Mouse (Mus musculus) stomach, embryonic 15.5 days (tissue): ENCODE measurements around the gene Zfp185. TPM values are rescaled to one million over a fixed set of nuclear protein-coding genes. Genes with fewer than 3 reads are reported as not detected.

ENCODE experiments used
- ATAC-seq: fragments of 200-750 bp; cut with Nextera tagmentation; 2 replicates; pipeline ENCODE4 v1.8.0; 2017; ENCODE audit warnings: low read depth, moderate number of reproducible peaks, moderate TSS enrichment; ENCODE audit not compliant: insufficient read depth, low FRiP score
- H3K27ac ChIP-seq: fragments of 300-500 bp; sonication (generic); 2 replicates; pipeline ENCODE4 v1.5.1; 2015; ENCODE audit warnings: mild to moderate bottlenecking, inconsistent platforms
- H3K27me3 ChIP-seq: fragments of 300-500 bp; sonication (generic); replicated peaks from 2 replicates; pipeline ENCODE4 v1.6.1; 2015; ENCODE audit warnings: inconsistent platforms
- H3K36me3 ChIP-seq: fragments of 300-500 bp; sonication (generic); 2 replicates; pipeline ENCODE4 v1.6.1; 2015; ENCODE audit warnings: inconsistent platforms
- H3K4me1 ChIP-seq: fragments of 300-500 bp; sonication (generic); 2 replicates; pipeline ENCODE4 v1.6.1; 2015; ENCODE audit warnings: inconsistent platforms
- H3K4me2 ChIP-seq: fragments of 300-500 bp; sonication (generic); 2 replicates; pipeline ENCODE4 v1.6.1; 2015; ENCODE audit warnings: mild to moderate bottlenecking, inconsistent platforms
- H3K4me3 ChIP-seq: fragments of 300-500 bp; sonication (generic); replicated peaks from 2 replicates; pipeline ENCODE4 v1.5.1; 2015; ENCODE audit warnings: inconsistent platforms
- H3K9ac ChIP-seq: fragments of 300-500 bp; sonication (generic); 2 replicates; pipeline ENCODE4 v1.6.1; 2015; ENCODE audit warnings: inconsistent platforms
- H3K9me3 ChIP-seq: fragments of 300-500 bp; sonication (generic); 2 replicates; pipeline ENCODE4 v1.6.1; 2016; ENCODE audit warnings: inconsistent platforms
- WGBS: fragments of 180-500 bp; shearing (Covaris S2); methylation state at CpG from one replicate; pipeline ENCODE4 v1.1.7; 2015; 5-methylcytosine and 5-hydroxymethylcytosine counted together
- polyA plus RNA-seq: library from polyadenylated mRNA; unstranded; fragments of >200 nt; fragmentation: Nextera tagmentation; extraction: Ambion mirVana; gene quantifications from 2 replicates; pipeline ENCODE4 v1.2.1, GENCODE M21; 2015

The Zfp185 gene
- polyA plus RNA-seq, result 11.1 and 13.8 TPM in 2 replicates

GRCm38 (mm10) chrX:72986841-72987519 is at the start of gene Zfp185:
Zfp185 (plus strand) TSS chrX:72987339.
- H3K9me3 ChIP-seq, result no peaks in the 10 kb centered on the region
- H3K36me3 ChIP-seq, result no peaks in the 10 kb centered on the region
- 0 out of 2 replicates have a peak within 1 kb of the TSS, but pooled peaks have one; percentile 35 for H3K27ac ChIP-seq
- no peaks in the 10 kb centered on the region for H3K27me3 ChIP-seq
- no peak within 1 kb of the TSS for H3K9ac ChIP-seq
- peak; percentile 83 for ATAC-seq
- WGBS, result 15% methylated on average over 42 of the region's 45 CpGs
- H3K4me1 ChIP-seq, result no peaks in the 10 kb centered on the region
- H3K4me3 ChIP-seq, result peak within 1 kb of the TSS; percentile 38
- peak within 1 kb of the TSS; percentile 71 for H3K4me2 ChIP-seq

- H3K27me3 ChIP-seq, result no peaks in the 10 kb centered on the region
- no peaks in the 10 kb centered on the region for H3K9me3 ChIP-seq
- H3K36me3 ChIP-seq, result no peaks in the 10 kb centered on the region
- 87% methylated on average over 4 of the region's 4 CpGs for WGBS
- H3K9ac ChIP-seq, result no peak overlapping the region
- H3K27ac ChIP-seq, result no peak overlapping the region
- no peaks in the 10 kb centered on the region for H3K4me1 ChIP-seq
- no peak for ATAC-seq
- no peak overlapping the region for H3K4me3 ChIP-seq
- H3K4me2 ChIP-seq, result no peak overlapping the region
Observed at GRCm38 (mm10) chrX:72953464-72953863, 33.7 kb upstream of the Zfp185 start.

- WGBS, result 85% methylated on average over 4 of the region's 4 CpGs
- Histone ChIP-seq H3K4me3 (no peak overlapping the region), H3K36me3 (no peaks in the 10 kb centered on the region), H3K27me3 (no peaks in the 10 kb centered on the region), H3K9ac (no peak overlapping the region), H3K4me2 (no peak overlapping the region), H3K9me3 (no peaks in the 10 kb centered on the region), H3K27ac (no peak overlapping the region), H3K4me1 (no peaks in the 10 kb centered on the region)
- ATAC-seq, result no peak
Observed at GRCm38 (mm10) chrX:72956486-72956885, 30.7 kb upstream of the Zfp185 start.

GRCm38 (mm10) chrX:72960431-72960830 is 26.7 kb upstream of the Zfp185 start:
- no peaks in the 10 kb centered on the region for H3K4me1 ChIP-seq
- no peak overlapping the region for H3K4me3 ChIP-seq
- 86% methylated on average over 4 of the region's 4 CpGs for WGBS
- no peak overlapping the region for H3K27ac ChIP-seq
- no peaks in the 10 kb centered on the region for H3K9me3 ChIP-seq
- no peak for ATAC-seq
- no peak overlapping the region for H3K4me2 ChIP-seq
- H3K36me3 ChIP-seq, result no peaks in the 10 kb centered on the region
- H3K27me3 ChIP-seq, result no peaks in the 10 kb centered on the region
- H3K9ac ChIP-seq, result no peak overlapping the region

- WGBS, result 85% methylated on average over 3 of the region's 3 CpGs
- Histone ChIP-seq H3K9ac (no peak overlapping the region), H3K27ac (no peak overlapping the region), H3K4me3 (no peak overlapping the region), H3K27me3 (no peaks in the 10 kb centered on the region), H3K4me1 (no peaks in the 10 kb centered on the region), H3K9me3 (no peaks in the 10 kb centered on the region), H3K4me2 (no peak overlapping the region), H3K36me3 (no peaks in the 10 kb centered on the region)
- no peak for ATAC-seq
Observed at GRCm38 (mm10) chrX:72961511-72961910, 25.6 kb upstream of the Zfp185 start.

- Histone ChIP-seq H3K4me3 (no peak overlapping the region), H3K36me3 (no peaks in the 10 kb centered on the region), H3K27me3 (no peaks in the 10 kb centered on the region), H3K4me2 (no peak overlapping the region), H3K27ac (no peak overlapping the region), H3K9ac (no peak overlapping the region), H3K9me3 (no peaks in the 10 kb centered on the region), H3K4me1 (no peaks in the 10 kb centered on the region)
- no peak for ATAC-seq
- 70% methylated on average over 3 of the region's 3 CpGs for WGBS
Observed at GRCm38 (mm10) chrX:72962743-72963142, 24.4 kb upstream of the Zfp185 start.

GRCm38 (mm10) chrX:72982831-72983230 is 4.3 kb upstream of the Zfp185 start:
- WGBS, result 65% methylated on average over 6 of the region's 6 CpGs
- H3K36me3 ChIP-seq, result no peaks in the 10 kb centered on the region
- H3K9ac ChIP-seq, result no peak overlapping the region
- no peak overlapping the region for H3K4me3 ChIP-seq
- no peaks in the 10 kb centered on the region for H3K9me3 ChIP-seq
- no peak overlapping the region for H3K27ac ChIP-seq
- no peak for ATAC-seq
- no peaks in the 10 kb centered on the region for H3K27me3 ChIP-seq
- no peak overlapping the region for H3K4me2 ChIP-seq
- no peaks in the 10 kb centered on the region for H3K4me1 ChIP-seq

GRCm38 (mm10) chrX:72985607-72986006 is 1.5 kb upstream of the Zfp185 start:
- H3K27me3 ChIP-seq, result no peaks in the 10 kb centered on the region
- no peak overlapping the region for H3K9ac ChIP-seq
- no peak for ATAC-seq
- no peak overlapping the region for H3K4me2 ChIP-seq
- WGBS, result 78% methylated on average over 2 of the region's 2 CpGs
- H3K36me3 ChIP-seq, result no peaks in the 10 kb centered on the region
- no peaks in the 10 kb centered on the region for H3K9me3 ChIP-seq
- H3K27ac ChIP-seq, result no peak overlapping the region
- H3K4me1 ChIP-seq, result no peaks in the 10 kb centered on the region
- no peak overlapping the region for H3K4me3 ChIP-seq

- H3K27ac ChIP-seq, result no peak overlapping the region
- H3K27me3 ChIP-seq, result no peaks in the 10 kb centered on the region
- H3K9me3 ChIP-seq, result no peaks in the 10 kb centered on the region
- no peak overlapping the region for H3K9ac ChIP-seq
- H3K4me1 ChIP-seq, result no peaks in the 10 kb centered on the region
- H3K36me3 ChIP-seq, result no peaks in the 10 kb centered on the region
- ATAC-seq, result no peak
- WGBS, result 21% methylated on average over 14 of the region's 14 CpGs
- H3K4me3 ChIP-seq, result peak overlapping the region; percentile 38
- peak overlapping the region; percentile 71 for H3K4me2 ChIP-seq
Observed at GRCm38 (mm10) chrX:72987520-72987905, 374 bp downstream of the Zfp185 start.

- H3K9ac ChIP-seq, result no peak overlapping the region
- H3K27me3 ChIP-seq, result no peaks in the 10 kb centered on the region
- H3K27ac ChIP-seq, result no peak overlapping the region
- no peak overlapping the region for H3K4me2 ChIP-seq
- H3K36me3 ChIP-seq, result no peaks in the 10 kb centered on the region
- no peaks in the 10 kb centered on the region for H3K4me1 ChIP-seq
- 75% methylated on average over 3 of the region's 3 CpGs for WGBS
- H3K9me3 ChIP-seq, result no peaks in the 10 kb centered on the region
- ATAC-seq, result no peak
- H3K4me3 ChIP-seq, result no peak overlapping the region
Observed at GRCm38 (mm10) chrX:72988431-72988830, 1.3 kb downstream of the Zfp185 start.

GRCm38 (mm10) chrX:72990581-72990980 is 3.4 kb downstream of the Zfp185 start:
- no peak overlapping the region for H3K4me3 ChIP-seq
- no peaks in the 10 kb centered on the region for H3K36me3 ChIP-seq
- no peak overlapping the region for H3K27ac ChIP-seq
- H3K4me1 ChIP-seq, result no peaks in the 10 kb centered on the region
- no peaks in the 10 kb centered on the region for H3K9me3 ChIP-seq
- no peak for ATAC-seq
- H3K27me3 ChIP-seq, result no peaks in the 10 kb centered on the region
- no peak overlapping the region for H3K4me2 ChIP-seq
- H3K9ac ChIP-seq, result no peak overlapping the region
- 72% methylated on average over 3 of the region's 3 CpGs for WGBS

GRCm38 (mm10) chrX:72992291-72992919 is 5.3 kb downstream of the Zfp185 start:
- Histone ChIP-seq H3K27ac (no peak overlapping the region), H3K27me3 (no peaks in the 10 kb centered on the region), H3K4me3 (no peak overlapping the region), H3K36me3 (no peaks in the 10 kb centered on the region), H3K9me3 (no peaks in the 10 kb centered on the region), H3K9ac (no peak overlapping the region), H3K4me1 (no peaks in the 10 kb centered on the region), H3K4me2 (no peak overlapping the region)
- 54% methylated on average over 5 of the region's 5 CpGs for WGBS
- ATAC-seq, result no peak
